Mouse (Mus musculus) left cerebral cortex, postnatal 4 days (tissue): ENCODE data around the gene Map2k1. TPM values are rescaled to one million over a fixed set of nuclear protein-coding genes. Genes with fewer than 3 reads are reported as not detected.
A peak's percentile ranks its signal among the peaks of the same experiment; 100 is the strongest.

Experiments used
- DNase-seq: peaks from one replicate; pipeline ENCODE4 v3.0.0-alpha.2; 2022
- intact Hi-C: fragments of 180-260 bp; cut with DNase I; formaldehyde crosslinking; loops from one replicate; pipeline ENCODE4 v1.15.1; 2025
- total RNA-seq, 2 experiments: library from RNA; stranded (reverse); gene quantifications; 2 replicates each; pipeline ENCODE4 v1.2.3; 2021

Map2k1 gene
- total RNA-seq, 2 experiments from 2014 or later = 65.3 to 70.6 TPM

GRCm38 (mm10) chr9:64252591-64253020, 825 bp downstream of the Map2k1 start:
- peak; percentile 13 for DNase-seq
- intact Hi-C loops = loop anchor here (5.0 to 10.0 kb wide), 2 partner anchors 48 to 75 kb away; partner anchors contain the start of gene Snapc5

DNA sequence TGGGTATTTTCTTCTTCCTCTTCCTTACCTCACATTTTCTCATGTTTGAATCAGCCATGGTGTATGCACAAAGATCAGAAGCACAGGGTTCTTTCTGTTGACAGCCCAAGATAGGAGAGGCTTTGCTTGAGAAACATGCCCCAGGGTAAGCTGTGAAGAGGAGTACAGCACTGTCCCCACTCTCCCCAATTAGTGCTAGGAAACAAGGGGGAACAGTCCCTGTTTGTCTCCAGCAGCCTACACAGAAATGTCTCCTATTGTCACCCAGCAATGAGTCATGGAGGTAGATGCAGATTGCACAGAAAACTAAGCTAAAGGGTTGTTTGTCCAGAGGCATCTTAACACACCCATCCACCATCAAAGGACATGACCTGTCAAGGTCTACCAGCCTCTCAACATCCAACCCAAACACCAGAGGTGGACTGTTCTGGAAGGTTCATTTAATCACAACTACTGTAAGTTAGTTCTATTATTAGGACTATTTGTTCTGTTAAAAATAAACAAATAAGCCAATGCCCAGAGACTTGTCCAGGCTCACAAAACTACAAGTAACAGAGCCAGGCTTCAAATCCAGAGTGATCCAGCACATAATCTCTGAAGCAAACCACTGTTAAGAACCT, 3.2 kb downstream of the Map2k1 start:
- intact Hi-C loops = loop anchor here (5.0 to 10.0 kb wide), 2 partner anchors 45 to 73 kb away; partner anchors contain the start of gene Snapc5
- no peak for DNase-seq

DNA sequence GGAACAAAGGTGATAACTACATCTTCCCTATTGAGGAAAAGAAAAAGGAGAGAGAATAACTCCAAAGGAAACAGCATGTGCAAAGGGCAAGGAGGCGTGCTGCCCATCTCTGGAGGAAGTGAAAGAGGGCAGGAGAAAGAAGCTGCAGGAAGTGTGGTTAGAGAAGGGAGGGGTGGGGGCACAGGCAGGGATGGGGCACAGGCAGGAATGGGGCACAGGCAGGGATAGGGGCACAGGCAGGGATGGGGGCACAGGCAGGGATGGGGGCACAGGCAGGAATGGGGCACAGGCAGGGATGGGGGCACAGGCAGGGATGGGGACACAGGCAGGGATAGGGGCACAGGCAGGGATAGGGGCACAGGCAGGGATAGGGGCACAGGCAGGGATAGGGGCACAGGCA, 4.1 kb downstream of the Map2k1 start:
- DNase-seq = no peak
- intact Hi-C loops = no loop called here

DNA sequence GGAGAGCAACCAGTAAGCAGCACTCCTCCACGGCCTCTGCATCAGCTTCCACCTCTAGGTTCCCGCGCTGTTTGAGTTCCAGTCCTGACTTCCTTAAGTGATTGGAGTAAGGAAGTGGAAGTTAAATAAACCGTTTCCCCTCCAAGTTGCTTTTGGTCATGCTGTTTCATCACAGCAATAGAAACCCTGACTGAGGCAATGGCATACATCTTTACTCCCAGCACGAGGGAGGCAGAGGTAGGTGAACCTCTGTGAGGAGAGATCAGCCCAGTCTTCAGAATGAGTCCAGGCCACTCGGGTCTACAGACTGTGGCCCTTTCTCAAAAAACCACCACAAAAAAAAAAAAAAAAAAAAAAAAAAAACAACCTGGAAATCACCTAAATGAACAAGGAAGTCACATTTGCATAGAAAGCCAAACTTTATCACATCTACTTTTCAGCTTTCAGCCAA, 11.0 kb downstream of the Map2k1 start:
- no peak for DNase-seq
- intact Hi-C loops = no loop called here

- DNase-seq = no peak
- intact Hi-C loops = no loop called here
Measured at GRCm38 (mm10) chr9:64240681-64241080, 12.8 kb downstream of the Map2k1 start.

- intact Hi-C loops = no loop called here
- DNase-seq = no peak
Measured at GRCm38 (mm10) chr9:64240116-64240515, 13.3 kb downstream of the Map2k1 start.

DNA sequence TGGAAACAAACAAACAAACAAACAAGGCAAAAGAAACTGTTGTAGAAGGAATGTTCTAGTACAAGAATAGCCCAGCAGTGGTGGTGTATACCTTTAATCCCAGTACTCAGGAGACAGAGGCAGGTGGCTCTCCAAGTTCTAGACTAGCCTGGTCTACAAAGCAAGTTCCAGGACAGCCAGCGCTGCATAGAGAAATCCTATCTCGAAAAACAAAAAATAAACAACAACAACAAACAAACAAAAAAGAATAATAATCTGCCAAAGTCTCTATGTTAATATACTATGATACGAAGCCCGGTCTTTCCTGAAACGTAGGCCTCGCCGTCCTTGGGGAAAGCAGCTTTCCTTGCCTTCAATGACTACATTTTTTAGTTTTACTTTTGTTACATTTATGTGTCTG, 17.4 kb downstream of the Map2k1 start:
- intact Hi-C loops = no loop called here
- DNase-seq = no peak

GRCm38 (mm10) chr9:64234768-64235435, 18.5 kb downstream of the Map2k1 start, which contains the start of gene Uchl4:
Gene Uchl4 (plus strand): TSS chr9:64235201.
- intact Hi-C loops = no loop called here
- DNase-seq = no peak

DNA sequence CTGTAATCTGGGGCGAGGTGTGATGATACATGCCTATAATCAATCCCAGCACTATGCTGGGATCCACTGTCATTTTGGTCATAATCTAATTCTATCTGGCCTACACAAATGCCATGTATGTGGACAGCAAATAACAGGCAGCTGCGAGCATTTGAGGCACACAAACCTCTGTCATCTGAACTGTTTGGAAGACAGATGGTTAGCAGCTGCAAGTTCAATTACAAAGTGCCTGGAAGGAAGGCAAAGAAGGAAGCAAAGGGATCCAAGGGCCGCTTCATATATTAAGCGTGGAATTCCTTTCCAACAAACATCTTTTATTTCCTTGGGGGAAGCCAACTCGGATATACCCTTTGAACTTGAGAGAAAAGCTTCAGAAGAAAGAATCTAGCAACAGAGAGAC, 19.8 kb downstream of the Map2k1 start:
- no peak for DNase-seq
- intact Hi-C loops = no loop called here

DNA sequence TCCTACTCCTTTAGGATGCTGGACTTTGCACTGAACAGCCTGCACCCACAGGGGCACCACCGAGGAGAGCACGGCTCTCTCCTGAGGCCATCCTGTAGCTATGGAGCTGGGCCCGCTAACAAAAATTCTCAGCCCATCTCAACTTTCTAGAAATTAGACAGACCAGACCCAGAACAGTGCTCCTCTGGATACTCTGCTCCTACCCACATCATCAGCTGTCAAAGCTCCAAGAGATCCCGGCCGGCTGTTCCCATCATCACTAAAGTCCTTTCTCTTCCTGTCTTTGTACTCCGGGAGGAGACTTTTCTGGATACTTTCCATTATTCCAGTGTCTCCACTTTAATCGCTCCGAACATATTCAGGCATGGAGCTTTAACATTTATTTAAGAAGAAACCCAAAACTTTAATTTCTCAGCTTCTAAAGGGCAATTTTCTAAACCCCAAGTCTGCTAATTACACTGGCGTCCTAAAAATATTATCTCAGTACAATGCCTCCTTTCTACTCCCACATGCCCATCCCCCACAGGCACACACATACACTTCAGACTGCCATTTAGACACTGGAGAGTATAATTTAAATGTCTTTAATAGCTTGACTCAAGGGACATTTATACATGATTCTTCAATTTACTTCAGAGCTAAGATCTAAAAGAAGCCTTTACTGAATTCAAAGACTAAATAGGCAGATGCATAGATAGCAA, 21.0 kb downstream of the Map2k1 start:
- intact Hi-C loops = no loop called here
- DNase-seq = peak; percentile 26

DNA sequence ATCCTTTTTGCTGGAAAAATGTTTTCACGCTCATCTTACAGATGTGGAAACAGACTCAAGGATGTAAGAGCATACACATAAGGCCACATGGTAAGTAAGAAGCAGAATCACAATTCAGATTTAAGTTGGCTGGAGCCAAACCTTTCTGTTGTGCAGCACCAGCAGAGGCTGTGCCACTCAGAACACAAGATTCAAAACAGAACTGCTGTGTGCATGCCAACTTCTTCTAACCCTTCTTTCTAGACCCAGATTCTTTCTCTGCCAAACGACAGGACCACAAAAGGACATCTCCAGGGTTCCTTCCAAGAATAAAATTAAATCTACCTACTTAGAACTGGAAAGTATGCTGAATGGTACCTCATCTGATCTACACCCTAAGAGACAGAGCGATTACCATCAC, 21.8 kb downstream of the Map2k1 start:
- intact Hi-C loops = no loop called here
- no peak for DNase-seq

DNA sequence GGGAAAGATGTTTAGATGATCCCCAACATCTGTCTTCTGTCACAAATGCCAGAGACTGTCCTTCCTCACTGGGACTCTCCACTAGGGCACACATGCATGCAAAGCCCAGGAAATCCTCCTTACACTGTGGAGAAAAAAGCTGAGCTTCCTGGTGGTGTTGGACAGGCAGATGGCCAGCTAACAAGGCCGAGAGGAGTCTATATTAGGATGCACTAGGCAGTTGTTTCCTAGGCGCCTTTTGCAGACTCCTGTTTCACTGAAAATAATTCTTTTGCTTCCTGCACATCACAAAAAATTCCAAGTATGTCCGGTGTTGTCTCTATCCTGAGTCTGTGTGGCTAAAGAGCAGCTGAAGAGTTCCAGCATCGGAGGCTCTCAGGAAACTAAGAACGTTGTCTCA, 22.3 kb downstream of the Map2k1 start:
- no peak for DNase-seq
- intact Hi-C loops = no loop called here

- intact Hi-C loops = no loop called here
- DNase-seq = no peak
Measured at GRCm38 (mm10) chr9:64228972-64229371, 24.5 kb downstream of the Map2k1 start.

- intact Hi-C loops = no loop called here
- DNase-seq = no peak
Measured at GRCm38 (mm10) chr9:64227736-64228135, 25.7 kb downstream of the Map2k1 start.

GRCm38 (mm10) chr9:64225805-64226204, 27.6 kb downstream of the Map2k1 start:
- DNase-seq = no peak
- intact Hi-C loops = no loop called here

DNA sequence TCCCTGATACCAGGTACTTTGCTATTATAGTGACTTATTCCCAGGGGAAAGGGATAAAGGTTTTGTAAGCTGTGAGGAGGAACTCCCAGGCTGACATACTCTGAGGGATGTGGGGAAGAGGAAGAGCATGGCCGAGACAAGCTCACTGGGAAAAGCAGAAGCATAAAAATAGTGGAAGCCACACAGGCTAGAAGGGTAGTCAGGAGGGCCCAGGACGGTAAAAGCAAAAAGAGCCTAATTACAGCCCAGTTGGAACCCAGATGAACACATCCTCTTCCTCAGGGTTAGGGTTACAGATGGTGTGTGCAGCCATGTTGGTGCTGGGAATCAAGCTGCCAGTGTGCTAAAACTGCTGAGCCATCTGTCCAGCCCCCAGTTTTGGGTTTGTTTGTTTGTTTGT, 31.3 kb downstream of the Map2k1 start:
- no peak for DNase-seq
- intact Hi-C loops = no loop called here

- intact Hi-C loops = no loop called here
- no peak for DNase-seq
Measured at GRCm38 (mm10) chr9:64221480-64221879, 32.0 kb downstream of the Map2k1 start.

DNA sequence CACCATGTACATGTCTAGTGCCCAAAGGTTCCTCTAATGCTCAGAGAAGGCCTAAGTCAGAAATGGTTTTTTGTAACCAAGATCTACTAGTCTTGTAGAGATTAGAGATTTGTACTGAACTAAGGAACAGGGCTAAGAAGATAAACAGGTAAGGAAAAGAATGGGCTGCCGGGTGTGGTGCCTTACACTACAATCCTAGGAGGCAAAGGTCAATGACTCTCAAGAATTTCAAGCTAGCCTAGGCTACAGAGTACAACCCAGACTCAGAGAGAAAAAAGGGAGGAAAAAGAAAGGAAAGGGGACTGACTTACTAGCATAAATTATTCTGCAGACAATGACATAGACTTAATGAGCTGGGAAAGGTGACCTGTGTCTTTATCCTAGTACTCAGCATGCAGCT, 32.8 kb downstream of the Map2k1 start:
- no peak for DNase-seq
- intact Hi-C loops = no loop called here

- intact Hi-C loops = no loop called here
Measured at GRCm38 (mm10) chr9:64219772-64220420, 33.5 kb downstream of the Map2k1 start.

DNA sequence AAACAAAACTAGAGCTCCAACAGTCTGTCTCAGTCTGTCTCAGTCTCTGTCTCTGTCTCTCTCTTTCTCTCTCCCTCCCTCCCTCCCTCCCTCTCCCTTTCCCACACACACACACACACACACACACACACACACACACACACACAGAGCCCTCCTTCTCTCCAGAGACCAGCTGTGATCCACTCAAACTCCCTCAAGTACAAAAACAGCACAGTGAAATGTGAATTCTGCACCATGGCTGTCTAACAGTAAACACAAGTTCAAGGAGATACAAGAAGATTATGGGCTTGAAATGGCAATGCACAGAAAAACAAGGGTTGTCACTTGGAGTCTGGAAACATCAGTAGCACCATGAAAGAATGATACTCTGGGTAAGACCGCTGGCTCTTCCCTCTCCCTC, 34.1 kb downstream of the Map2k1 start:
- no peak for DNase-seq
- intact Hi-C loops = no loop called here

More at GRCm38 (mm10) chr9:64219772-64220420, 33.5 kb downstream of the Map2k1 start:
- DNase-seq = no peak

DNA sequence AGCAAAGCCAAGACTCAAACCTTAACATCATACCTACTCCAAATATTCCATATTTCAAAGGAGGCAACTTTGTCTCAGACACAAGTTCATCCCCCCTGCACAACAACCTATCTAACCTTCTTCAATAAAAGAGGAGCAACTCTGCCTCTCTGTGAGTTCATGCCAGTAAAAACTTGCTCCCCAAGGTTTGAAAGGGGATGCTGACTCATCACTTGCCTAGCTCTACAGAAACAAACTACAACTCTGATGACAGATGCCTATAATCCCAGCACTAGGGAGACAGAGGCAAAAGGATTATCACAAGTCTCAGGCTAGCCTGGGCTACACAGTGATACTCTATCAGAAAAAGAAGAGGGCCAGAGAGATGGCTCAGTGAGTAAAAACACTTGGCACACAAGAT, 35.5 kb downstream of the Map2k1 start:
- no peak for DNase-seq
- intact Hi-C loops = no loop called here
